Mouse (Mus musculus) thymus, adult 2 months (tissue): ENCODE data around the gene Zfp534.
"Not testable (repeated sequence)": the region's sequence is repeated elsewhere in the genome, so short reads cannot be mapped to it uniquely, and the experiment has no call there.

ENCODE experiments used
- CTCF ChIP-seq: fragments of 200-500 bp; IDR thresholded peaks from 2 replicates; pipeline ENCODE4 v1.5.1; 2012; ENCODE audit warnings: mild to moderate bottlenecking, control low read depth, low read length, moderate library complexity, borderline replicate concordance; ENCODE audit not compliant: control insufficient read depth, poor library complexity, insufficient read depth; ENCODE audit errors: extremely low read depth
- POLR2A ChIP-seq: fragments of 200-500 bp; IDR thresholded peaks from 2 replicates; pipeline ENCODE4 v1.6.1; 2012; ENCODE audit warnings: mild to moderate bottlenecking, low read length, control low read depth, moderate library complexity; ENCODE audit not compliant: control insufficient read depth, poor library complexity, insufficient read depth; ENCODE audit errors: extremely low read depth

DNA sequence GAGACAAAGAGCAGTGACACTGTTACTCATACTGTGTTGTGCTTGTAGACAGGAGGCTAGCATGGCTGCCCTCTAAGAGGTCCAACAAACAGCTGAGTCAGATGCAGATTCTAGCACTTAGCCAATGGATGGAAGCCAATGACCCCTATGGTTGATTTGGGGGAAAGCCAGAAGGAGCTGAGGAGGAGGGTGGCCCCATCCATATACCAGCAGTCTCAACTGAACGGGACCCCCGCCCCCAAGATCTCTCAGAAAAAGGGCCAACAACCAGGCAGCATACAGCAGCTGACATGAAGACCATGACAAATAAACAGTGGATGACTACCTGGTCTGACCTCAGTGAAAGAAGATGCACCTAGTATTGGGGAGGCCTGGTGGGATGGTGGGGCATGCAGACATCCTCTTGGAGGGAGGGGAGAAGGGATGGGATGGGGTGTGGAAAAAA is 68.5 kb downstream of the Zfp534 start:
- not testable (repeated sequence) for TF ChIP-seq CTCF, POLR2A
